Mouse (Mus musculus): Measurements from ENCODE around the gene Ankrd33b.

Gene Ankrd33b

GRCm38 (mm10) chr15:31304302-31304701 is 63.2 kb downstream of the Ankrd33b start:
- no peak for DNase-seq (ENCODE audit: low read depth, low spot score)

- DNase-seq (ENCODE audit: low read depth, low spot score), result no peak
These were observed 65.1 kb downstream of the Ankrd33b start for GRCm38 (mm10) chr15:31302293-31302990.

- no peak for DNase-seq (ENCODE audit: low read depth, low spot score)
These were observed 68.1 kb downstream of the Ankrd33b start for GRCm38 (mm10) chr15:31299258-31299917.

- DNase-seq (ENCODE audit: low read depth, low spot score), result no peak
These were observed 69.8 kb downstream of the Ankrd33b start for GRCm38 (mm10) chr15:31297777-31298137.

GRCm38 (mm10) chr15:31296882-31297776 is 70.4 kb downstream of the Ankrd33b start:
- DNase-seq (ENCODE audit: low read depth, low spot score), result no peak

GRCm38 (mm10) chr15:31294311-31294710 is 73.2 kb downstream of the Ankrd33b start:
- DNase-seq (ENCODE audit: low read depth, low spot score), result no peak

GRCm38 (mm10) chr15:31292627-31293026 is 74.9 kb downstream of the Ankrd33b start:
- no peak for DNase-seq (ENCODE audit: low read depth, low spot score)

- no peak for DNase-seq (ENCODE audit: low read depth, low spot score)
These were observed 81.8 kb downstream of the Ankrd33b start for GRCm38 (mm10) chr15:31285695-31286094.

GRCm38 (mm10) chr15:31284922-31285631 is 82.4 kb downstream of the Ankrd33b start:
- DNase-seq (ENCODE audit: low read depth, low spot score), result no peak

- DNase-seq (ENCODE audit: low read depth, low spot score), result no peak
These were observed 83.4 kb downstream of the Ankrd33b start for GRCm38 (mm10) chr15:31284142-31284541.

- no peak for DNase-seq (ENCODE audit: low read depth, low spot score)
These were observed 85.2 kb downstream of the Ankrd33b start for GRCm38 (mm10) chr15:31282353-31282752.

- no peak for DNase-seq (ENCODE audit: low read depth, low spot score)
These were observed 85.7 kb downstream of the Ankrd33b start for GRCm38 (mm10) chr15:31281830-31282229.

- no peak for DNase-seq (ENCODE audit: low read depth, low spot score)
These were observed 86.8 kb downstream of the Ankrd33b start for GRCm38 (mm10) chr15:31280683-31281082.

- no peak for DNase-seq (ENCODE audit: low read depth, low spot score)
These were observed 87.5 kb downstream of the Ankrd33b start for GRCm38 (mm10) chr15:31280059-31280458.

- DNase-seq (ENCODE audit: low read depth, low spot score), result no peak
These were observed 87.9 kb downstream of the Ankrd33b start for GRCm38 (mm10) chr15:31279577-31280004.

- DNase-seq (ENCODE audit: low read depth, low spot score), result no peak
These were observed 88.4 kb downstream of the Ankrd33b start for GRCm38 (mm10) chr15:31279120-31279519.

GRCm38 (mm10) chr15:31278090-31278489 is 89.4 kb downstream of the Ankrd33b start:
- no peak for DNase-seq (ENCODE audit: low read depth, low spot score)

- no peak for DNase-seq (ENCODE audit: low read depth, low spot score)
These were observed 94.0 kb downstream of the Ankrd33b start for GRCm38 (mm10) chr15:31273509-31273908.

GRCm38 (mm10) chr15:31272695-31273094 is 94.8 kb downstream of the Ankrd33b start:
- no peak for DNase-seq (ENCODE audit: low read depth, low spot score)

GRCm38 (mm10) chr15:31269558-31269957 is 98.0 kb downstream of the Ankrd33b start:
- DNase-seq (ENCODE audit: low read depth, low spot score), result no peak

- no peak for DNase-seq (ENCODE audit: low read depth, low spot score)
These were observed 99.4 kb downstream of the Ankrd33b start for GRCm38 (mm10) chr15:31268148-31268547.

- no peak for DNase-seq (ENCODE audit: low read depth, low spot score)
These were observed 101.7 kb downstream of the Ankrd33b start for GRCm38 (mm10) chr15:31265845-31266244.

Data from brain, embryonic 18.5 days (tissue).